Mouse (Mus musculus): ENCODE measurements around the gene A030014E15Rik. TPM values are rescaled to one million over a fixed set of nuclear protein-coding genes. Genes with fewer than 3 reads are reported as not detected.

Gene A030014E15Rik
- total and polyA plus RNA-seq, 3 experiments, result not detected

DNA sequence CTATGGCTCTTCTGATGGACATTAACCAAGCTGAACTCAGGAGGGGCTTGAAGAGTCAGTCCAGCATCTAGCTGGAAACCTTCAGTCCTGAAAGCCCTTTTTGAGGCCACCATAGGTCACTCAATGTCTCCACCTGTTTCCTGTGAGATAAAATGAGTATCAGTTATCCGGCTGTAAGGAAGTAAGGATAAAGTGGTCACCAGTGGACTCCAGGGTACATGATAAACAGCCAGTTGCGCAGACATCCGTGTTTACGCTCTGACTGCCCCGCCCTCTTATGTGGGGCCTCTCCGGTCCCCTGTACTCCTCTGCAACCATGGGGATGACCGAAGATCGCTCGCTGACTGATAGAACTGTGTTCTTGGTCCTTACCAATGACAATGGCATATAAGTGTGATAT, 49.6 kb downstream of the A030014E15Rik start:
- no peak overlapping the region for H3K4me2 ChIP-seq (ENCODE audit: insufficient read depth, low read depth, poor library complexity, severe bottlenecking)
- TF ChIP-seq ZNF384 (IDR thresholded peaks at IDR 0.05; ENCODE audit: low read depth, low read length) (no peak), NELFE (IDR thresholded peaks at IDR 0.05; ENCODE audit: low read depth, low read length) (no peak), CTCF (conservative IDR thresholded peaks at IDR 0.05 in 1 of 2, IDR thresholded peaks at IDR 0.05 in 1 of 2; ENCODE audit: low read depth in 2 of 2, low read length in 2 of 2) (no peak), JUND (conservative IDR thresholded peaks at IDR 0.05; ENCODE audit: low read depth, low read length) (no peak), EP300 (IDR thresholded peaks at IDR 0.05; ENCODE audit: low read length) (no peak)
- H3K4me3 ChIP-seq (replicated peaks in 1 of 3; ENCODE audit: low read depth in 2 of 3, low read length in 2 of 3, poor library complexity in 1 of 3), result no peak overlapping the region
- in situ Hi-C loops (cut with MboI; ENCODE audit: low pct_ligation_motif_present, low pct_unique_long_range_greater_than_20kb, low sequenced_read_pairs), result no loop called here
- no peaks in the 10 kb centered on the region for H3K27me3 ChIP-seq (replicated peaks)
- H3K36me3 ChIP-seq (replicated peaks in 1 of 2; ENCODE audit: control insufficient read depth in 1 of 2, insufficient read depth in 1 of 2, low read length in 1 of 2), result no peaks in the 10 kb centered on the region
- no peak overlapping the region for H3K27ac ChIP-seq (ENCODE audit: insufficient read depth, low read depth)
- no peak for DNase-seq (ENCODE audit: extremely low read depth)
- H3K4me1 ChIP-seq (ENCODE audit: control insufficient read depth in 1 of 2, insufficient read depth in 2 of 2), result peaks cover 3 to 7% of the 10 kb centered on the region in 2 experiments; a peak in 2 of 4 replicates
- dilution Hi-C loops (cut with MboI; ENCODE audit: extremely low pct_ligation_motif_present, extremely low pct_unique_long_range_greater_than_20kb, low sequenced_read_pairs), result no loop called here
- no peak overlapping the region for H3K9ac ChIP-seq (ENCODE audit: insufficient read depth, low read depth)
- no peaks in the 10 kb centered on the region for H3K9me3 ChIP-seq (replicated peaks; ENCODE audit: low read length)
- H3K79me2 ChIP-seq (replicated peaks; ENCODE audit: control insufficient read depth, extremely low read depth, insufficient read depth, poor library complexity, severe bottlenecking), result no peaks in the 10 kb centered on the region

Other genes with a start within 250 kb of the A030014E15Rik start
- gene Mff, start 200.0 kb upstream of the A030014E15Rik start, total RNA-seq (2012; rRNA removed), result 90.7 and 95.3 TPM in 2 replicates
- 169 and 210 TPM in 2 replicates for gene Mff, start 200.0 kb upstream of the A030014E15Rik start, total RNA-seq (2014; rRNA removed)
- 155 and 232 TPM in 2 replicates for gene Mff, start 200.0 kb upstream of the A030014E15Rik start, polyA plus RNA-seq (2012; ENCODE audit: insufficient read length, low read depth)
- not detected in 2 replicates for gene Tm4sf20, start 156.5 kb upstream of the A030014E15Rik start, total RNA-seq (2012; rRNA removed)
- gene Tm4sf20, start 156.5 kb upstream of the A030014E15Rik start, total RNA-seq (2014; rRNA removed), result not detected in 2 replicates
- not detected in 2 replicates for gene Tm4sf20, start 156.5 kb upstream of the A030014E15Rik start, polyA plus RNA-seq (2012; ENCODE audit: insufficient read length, low read depth)
- not detected in 2 replicates for gene Gm47791, start 153.7 kb upstream of the A030014E15Rik start, total RNA-seq (2012; rRNA removed)
- not detected in 2 replicates for gene Gm47791, start 153.7 kb upstream of the A030014E15Rik start, total RNA-seq (2014; rRNA removed)
- gene Gm47791, start 153.7 kb upstream of the A030014E15Rik start, polyA plus RNA-seq (2012; ENCODE audit: insufficient read length, low read depth), result not detected in 2 replicates
- 59.0 and 66.9 TPM in 2 replicates for gene Agfg1, start 85.4 kb upstream of the A030014E15Rik start, total RNA-seq (2012; rRNA removed)
- 124 and 127 TPM in 2 replicates for gene Agfg1, start 85.4 kb upstream of the A030014E15Rik start, total RNA-seq (2014; rRNA removed)
- gene Agfg1, start 85.4 kb upstream of the A030014E15Rik start, polyA plus RNA-seq (2012; ENCODE audit: insufficient read length, low read depth), result 94.0 and 106 TPM in 2 replicates
- gene A030005L19Rik, start 11.6 kb upstream of the A030014E15Rik start, total RNA-seq (2012; rRNA removed), result 0.17 TPM in 1 of 2 replicates, not detected in the other
- not detected in 2 replicates for gene A030005L19Rik, start 11.6 kb upstream of the A030014E15Rik start, total RNA-seq (2014; rRNA removed)
- 0.31 TPM in 1 of 2 replicates, not detected in the other for gene A030005L19Rik, start 11.6 kb upstream of the A030014E15Rik start, polyA plus RNA-seq (2012; ENCODE audit: insufficient read length, low read depth)
- gene Gm6217, start 6.5 kb downstream of the A030014E15Rik start, total RNA-seq (2012; rRNA removed), result not detected in 2 replicates
- gene Gm6217, start 6.5 kb downstream of the A030014E15Rik start, total RNA-seq (2014; rRNA removed), result not detected in 2 replicates
- not detected in 2 replicates for gene Gm6217, start 6.5 kb downstream of the A030014E15Rik start, polyA plus RNA-seq (2012; ENCODE audit: insufficient read length, low read depth)
- gene A030003K21Rik, start 18.5 kb downstream of the A030014E15Rik start, total RNA-seq (2012; rRNA removed), result not detected in 2 replicates
- not detected in 2 replicates for gene A030003K21Rik, start 18.5 kb downstream of the A030014E15Rik start, total RNA-seq (2014; rRNA removed)
- gene A030003K21Rik, start 18.5 kb downstream of the A030014E15Rik start, polyA plus RNA-seq (2012; ENCODE audit: insufficient read length, low read depth), result not detected in 2 replicates
- gene Gm7544, start 31.1 kb downstream of the A030014E15Rik start, total RNA-seq (2012; rRNA removed), result not detected in 2 replicates
- gene Gm7544, start 31.1 kb downstream of the A030014E15Rik start, total RNA-seq (2014; rRNA removed), result not detected in 2 replicates
- not detected in 2 replicates for gene Gm7544, start 31.1 kb downstream of the A030014E15Rik start, polyA plus RNA-seq (2012; ENCODE audit: insufficient read length, low read depth)
- gene Gm47955, start 35.4 kb downstream of the A030014E15Rik start, total RNA-seq (2012; rRNA removed), result not detected in 2 replicates
- not detected in 2 replicates for gene Gm47955, start 35.4 kb downstream of the A030014E15Rik start, total RNA-seq (2014; rRNA removed)
- gene Gm47955, start 35.4 kb downstream of the A030014E15Rik start, polyA plus RNA-seq (2012; ENCODE audit: insufficient read length, low read depth), result not detected in 2 replicates
- not detected in 2 replicates for gene Gm47959, start 75.6 kb downstream of the A030014E15Rik start, total RNA-seq (2012; rRNA removed)
- not detected in 2 replicates for gene Gm47959, start 75.6 kb downstream of the A030014E15Rik start, total RNA-seq (2014; rRNA removed)
- not detected in 2 replicates for gene Gm47959, start 75.6 kb downstream of the A030014E15Rik start, polyA plus RNA-seq (2012; ENCODE audit: insufficient read length, low read depth)
- 1.5 and 3.1 TPM in 2 replicates for gene Slc19a3, start 113.5 kb downstream of the A030014E15Rik start, total RNA-seq (2012; rRNA removed)
- gene Slc19a3, start 113.5 kb downstream of the A030014E15Rik start, total RNA-seq (2014; rRNA removed), result 0.84 and 1.3 TPM in 2 replicates
- 0.46 and 0.59 TPM in 2 replicates for gene Slc19a3, start 113.5 kb downstream of the A030014E15Rik start, polyA plus RNA-seq (2012; ENCODE audit: insufficient read length, low read depth)
- gene Krtap28-10, start 117.6 kb downstream of the A030014E15Rik start, total RNA-seq (2012; rRNA removed), result not detected in 2 replicates
- not detected in 2 replicates for gene Krtap28-10, start 117.6 kb downstream of the A030014E15Rik start, total RNA-seq (2014; rRNA removed)
- gene Krtap28-10, start 117.6 kb downstream of the A030014E15Rik start, polyA plus RNA-seq (2012; ENCODE audit: insufficient read length, low read depth), result not detected in 2 replicates
- not detected in 2 replicates for gene Gm47969, start 120.0 kb downstream of the A030014E15Rik start, total RNA-seq (2012; rRNA removed)
- gene Gm47969, start 120.0 kb downstream of the A030014E15Rik start, total RNA-seq (2014; rRNA removed), result not detected in 2 replicates
- not detected in 2 replicates for gene Gm47969, start 120.0 kb downstream of the A030014E15Rik start, polyA plus RNA-seq (2012; ENCODE audit: insufficient read length, low read depth)
- not detected in 2 replicates for gene A030005K14Rik, start 134.5 kb downstream of the A030014E15Rik start, total RNA-seq (2012; rRNA removed)
- gene A030005K14Rik, start 134.5 kb downstream of the A030014E15Rik start, total RNA-seq (2014; rRNA removed), result not detected in 2 replicates
- not detected in 2 replicates for gene A030005K14Rik, start 134.5 kb downstream of the A030014E15Rik start, polyA plus RNA-seq (2012; ENCODE audit: insufficient read length, low read depth)
- gene Krtap28-13, start 136.0 kb downstream of the A030014E15Rik start, total RNA-seq (2012; rRNA removed), result not detected in 2 replicates
- gene Krtap28-13, start 136.0 kb downstream of the A030014E15Rik start, total RNA-seq (2014; rRNA removed), result not detected in 2 replicates
- gene Krtap28-13, start 136.0 kb downstream of the A030014E15Rik start, polyA plus RNA-seq (2012; ENCODE audit: insufficient read length, low read depth), result not detected in 2 replicates
- 0.42 and 3.4 TPM in 2 replicates for gene Ccl20, start 191.8 kb downstream of the A030014E15Rik start, total RNA-seq (2012; rRNA removed)
- 0.32 and 0.34 TPM in 2 replicates for gene Ccl20, start 191.8 kb downstream of the A030014E15Rik start, total RNA-seq (2014; rRNA removed)
- gene Ccl20, start 191.8 kb downstream of the A030014E15Rik start, polyA plus RNA-seq (2012; ENCODE audit: insufficient read length, low read depth), result not detected in 2 replicates
- not detected in 2 replicates for gene Daw1, start 234.8 kb downstream of the A030014E15Rik start, total RNA-seq (2012; rRNA removed)
- not detected in 2 replicates for gene Daw1, start 234.8 kb downstream of the A030014E15Rik start, total RNA-seq (2014; rRNA removed)
- gene Daw1, start 234.8 kb downstream of the A030014E15Rik start, polyA plus RNA-seq (2012; ENCODE audit: insufficient read length, low read depth), result not detected in 2 replicates